Mouse (Mus musculus) effector memory CD4-positive, alpha-beta T cell, adult 5 months (primary cell): ENCODE measurements around the gene Kmt2e. TPM values are rescaled to one million over a fixed set of nuclear protein-coding genes. Genes with fewer than 3 reads are reported as not detected.

Experiments
- polyA plus RNA-seq: library from polyadenylated mRNA; unstranded; fragments of 100-300 nt; shearing (Covaris generic); gene quantifications from one replicate; pipeline ENCODE4 v1.2.1, GENCODE M21; 2017

The Kmt2e gene
- polyA plus RNA-seq = 402 TPM

DNA sequence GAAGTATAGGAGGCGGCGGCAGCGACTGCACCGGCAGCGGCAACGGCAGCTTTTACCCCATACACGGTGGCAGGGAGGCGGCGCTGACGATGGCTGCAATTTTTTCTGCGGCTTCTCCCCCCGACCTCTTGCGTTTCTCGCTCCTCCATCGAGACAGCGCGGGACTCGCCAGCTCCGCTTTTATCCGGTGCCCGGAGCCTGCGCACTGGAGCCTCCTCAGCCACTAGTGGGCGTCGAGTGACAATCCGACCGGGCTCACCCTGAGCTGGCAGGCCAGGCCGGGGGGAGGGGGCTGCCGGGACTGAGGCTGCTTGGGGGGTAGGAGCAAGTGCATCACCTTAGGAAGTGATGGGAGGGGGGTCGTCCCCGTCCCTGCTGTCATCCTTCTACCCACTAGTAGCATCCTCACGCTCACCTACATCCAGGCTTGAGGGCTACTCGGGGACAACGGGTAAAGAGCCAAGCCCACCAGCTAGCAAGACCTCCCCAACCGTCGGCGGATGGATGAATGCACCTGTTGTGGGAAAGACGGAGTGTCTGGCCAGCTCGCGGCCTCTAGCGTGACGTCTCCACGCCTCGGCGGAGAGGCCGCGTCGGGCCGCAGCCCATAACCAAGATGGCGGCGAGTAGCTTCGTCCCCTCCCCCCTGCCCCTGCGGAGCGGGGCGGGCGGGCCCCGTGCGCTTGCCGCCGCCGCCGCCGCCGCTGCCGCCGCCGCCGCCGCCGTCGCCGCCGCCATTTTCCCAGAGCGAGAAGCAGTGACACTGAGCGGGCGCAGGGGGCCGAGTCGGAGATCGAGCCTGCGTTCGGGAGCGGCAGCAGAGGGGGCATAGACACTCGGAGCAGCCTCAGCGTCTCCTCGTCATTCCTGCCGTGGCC, at the start of gene Kmt2e:
Gene Kmt2e, plus strand, starts transcription at position 722 of the 878 bp plus-strand sequence.

